Mouse (Mus musculus) myocyte (in vitro differentiated cells): ENCODE results near the gene Rer1.

ENCODE experiments used
- E2F4 ChIP-seq: IDR thresholded peaks from one replicate; pipeline ENCODE4 v1.6.1; 2011; ENCODE audit warnings: mild to moderate bottlenecking, control low read depth, moderate library complexity; ENCODE audit not compliant: insufficient read depth
- MYOD1 ChIP-seq, 3 experiments: IDR thresholded peaks; one replicate each; pipeline ENCODE4 v1.6.1; 2011; ENCODE audit warnings: control low read depth in 2 of 3, low read depth in 2 of 3, mild to moderate bottlenecking in 2 of 3, moderate library complexity in 1 of 3; ENCODE audit not compliant: insufficient read length in 2 of 3, control insufficient read depth in 1 of 3
- MYOG ChIP-seq, 3 experiments: IDR thresholded peaks; one replicate each; pipeline ENCODE4 v1.6.1; 2011; ENCODE audit warnings: control low read depth in 2 of 3, low read depth in 2 of 3, mild to moderate bottlenecking in 2 of 3; ENCODE audit not compliant: insufficient read length in 2 of 3, control insufficient read depth in 1 of 3, insufficient read depth in 1 of 3
- POLR2A ChIP-seq: IDR thresholded peaks from one replicate; pipeline ENCODE4 v1.6.1; 2011; ENCODE audit warnings: low read depth, mild to moderate bottlenecking, control low read depth, moderate library complexity; ENCODE audit not compliant: insufficient read length

GRCm38 (mm10) chr4:155126602-155127372 lies 40.6 kb upstream of the Rer1 start:
- TF ChIP-seq POLR2A (no peak), MYOD1 (IDR thresholded peaks at IDR 0.05; ENCODE audit: control insufficient read depth in 1 of 3, insufficient read length in 2 of 3, low read depth in 2 of 3) (peak; percentile 6 to 85 (median 76)), MYOG (IDR thresholded peaks at IDR 0.05; ENCODE audit: control insufficient read depth in 1 of 3, insufficient read depth in 1 of 3, insufficient read length in 2 of 3, low read depth in 2 of 3) (peak in 2 of 3 experiments; percentile 75 to 84), E2F4 (no peak)
